Mouse (Mus musculus): ENCODE measurements at regions not wholly inside any gene's neighbourhood (a gene's known extent, or its start where the extent isn't known, plus 50 kb on each side); places are given as distances from the start of the nearest gene placed in this dataset.

GRCm38 (mm10) chr12:35419206-35419605 is 115.6 kb downstream of the Ahr start:
- TF ChIP-seq CTCF (IDR thresholded peaks at IDR 0.05; ENCODE audit: extremely low read depth, insufficient read depth, low read length) (no peak), POLR2A (IDR thresholded peaks at IDR 0.05; ENCODE audit: extremely low read depth, insufficient read depth, low read length) (no peak)

Measured in cortical plate, adult 2 months (tissue).